Mouse (Mus musculus): ENCODE measurements around the gene Ctsa. TPM values are rescaled to one million over a fixed set of nuclear protein-coding genes. Genes with fewer than 3 reads are reported as not detected.
"Not testable (repeated sequence)": the region's sequence is repeated elsewhere in the genome, so short reads cannot be mapped to it uniquely, and the experiment has no call there.

The Ctsa gene
- polyA plus RNA-seq, 1 experiment from 2014 or later: 167 TPM

- Histone ChIP-seq H3K27me3 (no peaks in the 10 kb centered on the region), H3K36me3 (peaks cover 55% of the 10 kb centered on the region), H3K4me3 (no peak overlapping the region), H3K4me1 (replicated peaks) (peaks cover 25% of the 10 kb centered on the region), H3K4me2 (no peak overlapping the region), H3K27ac (peak overlapping the region; percentile 76), H3K9ac (no peak overlapping the region), H3K9me3 (replicated peaks) (no peaks in the 10 kb centered on the region)
- no peak for ATAC-seq (replicated peaks; ENCODE audit: insufficient number of reproducible peaks, insufficient read depth, low FRiP score, low read depth)
- 83% methylated on average over 12 of the region's 12 CpGs for WGBS
These were observed 40.1 kb upstream of the Ctsa start for GRCm38 (mm10) chr2:164792400-164793190.

GRCm38 (mm10) chr2:164793236-164793635 lies 39.4 kb upstream of the Ctsa start:
- no peak overlapping the region for H3K4me3 ChIP-seq
- H3K9ac ChIP-seq: no peak overlapping the region
- H3K36me3 ChIP-seq: peaks cover 61% of the 10 kb centered on the region
- H3K27ac ChIP-seq: peak overlapping the region; percentile 76
- H3K9me3 ChIP-seq (replicated peaks): no peaks in the 10 kb centered on the region
- H3K4me2 ChIP-seq: no peak overlapping the region
- WGBS: 34% methylated on average over 3 of the region's 3 CpGs
- peaks cover 21% of the 10 kb centered on the region for H3K4me1 ChIP-seq (replicated peaks)
- no peaks in the 10 kb centered on the region for H3K27me3 ChIP-seq
- ATAC-seq (replicated peaks; ENCODE audit: insufficient number of reproducible peaks, insufficient read depth, low FRiP score, low read depth): no peak

- Histone ChIP-seq H3K27ac (peak overlapping the region; percentile 76), H3K4me3 (no peak overlapping the region), H3K36me3 (peaks cover 61% of the 10 kb centered on the region), H3K27me3 (no peaks in the 10 kb centered on the region), H3K9me3 (replicated peaks) (no peaks in the 10 kb centered on the region), H3K4me1 (replicated peaks) (peaks cover 16% of the 10 kb centered on the region), H3K9ac (no peak overlapping the region), H3K4me2 (no peak overlapping the region)
- WGBS: 76% methylated on average over 2 of the region's 2 CpGs
- no peak for ATAC-seq (replicated peaks; ENCODE audit: insufficient number of reproducible peaks, insufficient read depth, low FRiP score, low read depth)
These were observed 38.9 kb upstream of the Ctsa start for GRCm38 (mm10) chr2:164793772-164794171.

GRCm38 (mm10) chr2:164794293-164794692 lies 38.4 kb upstream of the Ctsa start:
- WGBS: 26% methylated on average over 5 of the region's 5 CpGs
- ATAC-seq (replicated peaks; ENCODE audit: insufficient number of reproducible peaks, insufficient read depth, low FRiP score, low read depth): peak; percentile 48
- no peak overlapping the region for H3K4me3 ChIP-seq

GRCm38 (mm10) chr2:164795868-164796267 lies 36.8 kb upstream of the Ctsa start:
- peaks cover 65% of the 10 kb centered on the region for H3K36me3 ChIP-seq
- peaks cover 16% of the 10 kb centered on the region for H3K4me1 ChIP-seq (replicated peaks)
- no peaks in the 10 kb centered on the region for H3K27me3 ChIP-seq
- no peak overlapping the region for H3K4me2 ChIP-seq
- H3K27ac ChIP-seq: no peak overlapping the region
- no peak overlapping the region for H3K4me3 ChIP-seq
- ATAC-seq (replicated peaks; ENCODE audit: insufficient number of reproducible peaks, insufficient read depth, low FRiP score, low read depth): no peak
- WGBS: 73% methylated on average over 4 of the region's 4 CpGs
- H3K9ac ChIP-seq: no peak overlapping the region
- H3K9me3 ChIP-seq (replicated peaks): no peaks in the 10 kb centered on the region

More at GRCm38 (mm10) chr2:164794293-164794692, 38.4 kb upstream of the Ctsa start:
- no peaks in the 10 kb centered on the region for H3K9me3 ChIP-seq (replicated peaks)
- H3K36me3 ChIP-seq: peaks cover 66% of the 10 kb centered on the region
- peak overlapping the region; percentile 76 for H3K27ac ChIP-seq
- no peak overlapping the region for H3K9ac ChIP-seq
- H3K27me3 ChIP-seq: no peaks in the 10 kb centered on the region
- peaks cover 16% of the 10 kb centered on the region for H3K4me1 ChIP-seq (replicated peaks)
- H3K4me2 ChIP-seq: no peak overlapping the region

GRCm38 (mm10) chr2:164798554-164798953 lies 34.1 kb upstream of the Ctsa start:
- H3K27ac ChIP-seq; ATAC-seq (replicated peaks; ENCODE audit: insufficient number of reproducible peaks, insufficient read depth, low FRiP score, low read depth); H3K4me3 ChIP-seq; H3K4me2 ChIP-seq; H3K9me3 ChIP-seq (replicated peaks); H3K9ac ChIP-seq; H3K27me3 ChIP-seq: not testable (repeated sequence)
- peaks cover 58% of the 10 kb centered on the region; the same call in 1 of the 2 replicates for H3K36me3 ChIP-seq
- 79% methylated on average over 6 of the region's 6 CpGs for WGBS
- peaks cover 14% of the 10 kb centered on the region for H3K4me1 ChIP-seq (replicated peaks)

GRCm38 (mm10) chr2:164800252-164801004 lies 32.2 kb upstream of the Ctsa start:
- Histone ChIP-seq H3K27ac (no peak overlapping the region), H3K9me3 (replicated peaks) (no peaks in the 10 kb centered on the region), H3K4me3 (no peak overlapping the region), H3K4me1 (replicated peaks) (peaks cover 17% of the 10 kb centered on the region), H3K9ac (no peak overlapping the region), H3K27me3 (no peaks in the 10 kb centered on the region), H3K4me2 (no peak overlapping the region), H3K36me3 (peaks cover 51% of the 10 kb centered on the region; the same call in 1 of the 2 replicates)
- no peak for ATAC-seq (replicated peaks; ENCODE audit: insufficient number of reproducible peaks, insufficient read depth, low FRiP score, low read depth)
- WGBS: 87% methylated on average over 13 of the region's 13 CpGs

- H3K4me2 ChIP-seq: peak overlapping the region; percentile 74
- H3K27me3 ChIP-seq: no peaks in the 10 kb centered on the region
- H3K4me1 ChIP-seq (replicated peaks): peaks cover 24% of the 10 kb centered on the region
- no peak for ATAC-seq (replicated peaks; ENCODE audit: insufficient number of reproducible peaks, insufficient read depth, low FRiP score, low read depth)
- H3K27ac ChIP-seq: no peak overlapping the region
- H3K36me3 ChIP-seq: peaks cover 34% of the 10 kb centered on the region; the same call in 1 of the 2 replicates
- no peaks in the 10 kb centered on the region for H3K9me3 ChIP-seq (replicated peaks)
- WGBS: 87% methylated on average over 16 of the region's 16 CpGs
- peak overlapping the region; percentile 91 for H3K4me3 ChIP-seq
- peak overlapping the region; percentile 77 for H3K9ac ChIP-seq
These were observed 29.3 kb upstream of the Ctsa start for GRCm38 (mm10) chr2:164803201-164803920.

GRCm38 (mm10) chr2:164803921-164804313 lies 28.8 kb upstream of the Ctsa start:
- H3K9me3 ChIP-seq (replicated peaks): no peaks in the 10 kb centered on the region
- peak overlapping the region; percentile 77 for H3K9ac ChIP-seq
- 56% methylated on average over 1 of the region's 1 CpGs for WGBS
- H3K36me3 ChIP-seq: peaks cover 33% of the 10 kb centered on the region; the same call in 1 of the 2 replicates
- no peaks in the 10 kb centered on the region for H3K27me3 ChIP-seq
- H3K27ac ChIP-seq: no peak overlapping the region
- H3K4me2 ChIP-seq: peak overlapping the region; percentile 74
- no peak for ATAC-seq (replicated peaks; ENCODE audit: insufficient number of reproducible peaks, insufficient read depth, low FRiP score, low read depth)
- H3K4me1 ChIP-seq (replicated peaks): peaks cover 24% of the 10 kb centered on the region
- peak overlapping the region; percentile 91 for H3K4me3 ChIP-seq

- Histone ChIP-seq H3K9me3 (replicated peaks) (no peaks in the 10 kb centered on the region), H3K9ac (peak within 1 kb of the TSS; percentile 86), H3K27ac (peak within 1 kb of the TSS; percentile 88), H3K4me1 (replicated peaks) (peaks cover 24% of the 10 kb centered on the region), H3K36me3 (peaks cover 25% of the 10 kb centered on the region; the same call in 1 of the 2 replicates), H3K27me3 (no peaks in the 10 kb centered on the region), H3K4me3 (peak within 1 kb of the TSS; percentile 91), H3K4me2 (peak within 1 kb of the TSS; percentile 88)
- under 1% methylated on average over 47 of the region's 47 CpGs for WGBS
- ATAC-seq (replicated peaks; ENCODE audit: insufficient number of reproducible peaks, insufficient read depth, low FRiP score, low read depth): peak; percentile 97
These were observed 27.9 kb upstream of the Ctsa start, which contains the start of the genes Acot8 and Zswim3 for GRCm38 (mm10) chr2:164804533-164805331. TSS of gene Acot8 (minus strand) at chr2:164804882. TSS of gene Zswim3 (plus strand) at chr2:164805098.
